Mouse (Mus musculus): ENCODE measurements at regions not wholly inside any gene's neighbourhood (a gene's known extent, or its start where the extent isn't known, plus 50 kb on each side); places are given as distances from the start of the nearest gene placed in this dataset.

- TF ChIP-seq POLR2A (IDR thresholded peaks at IDR 0.05; ENCODE audit: control insufficient read depth, low read depth, low read length) (no peak), CTCF (IDR thresholded peaks at IDR 0.05; ENCODE audit: control insufficient read depth, insufficient read depth, insufficient replicate concordance, low read depth, low read length) (no peak)
Observed at GRCm38 (mm10) chr10:23541914-23542313, 191.3 kb upstream of the Eya4 start.

Data from testis, adult 2 months (tissue).